ENCODE assay signal across 7 mouse cellular contexts in genomic region chr16:55934453-55935037, GRCm38 (mm10). TPM values are rescaled to one million over a fixed set of nuclear protein-coding genes. Genes with fewer than 3 reads are reported as not detected.
DNase-seq lines count a peak whose midpoint lies in the region; ATAC-seq lines count a peak whose summit lies in the region.

Gene Cep97, minus strand, starts transcription at chr16:55934855.

- peak; percentile 100 for ATAC-seq in intestine, embryonic 16.5 days
- ATAC-seq in midbrain, embryonic 11.5 days (ENCODE audit: low FRiP score) = peak; percentile 99

- no peak within 1 kb of the TSS for H3K27ac ChIP-seq in intestine, embryonic 16.5 days (ENCODE audit: low read length)
- peak within 1 kb of the TSS; percentile 32 for H3K27ac ChIP-seq in midbrain, embryonic 11.5 days (ENCODE audit: low read depth, low read length)

- H3K9me3 ChIP-seq in intestine, embryonic 16.5 days (ENCODE audit: control insufficient read depth, low read length) = no peaks in the 10 kb centered on the region
- H3K9me3 ChIP-seq in midbrain, embryonic 11.5 days (ENCODE audit: control insufficient read depth, low read length) = no peaks in the 10 kb centered on the region

- DNase-seq in adrenal gland, adult 2 months = peak; percentile 95
- peak; percentile 84 for DNase-seq in embryo, embryonic 11.5 days (ENCODE audit: low read depth, low spot score)
- peak; percentile 80 to 84 for DNase-seq in gastrocnemius, postnatal 36 days
- peak; percentile 92 to 94 for DNase-seq in left cerebral cortex, postnatal 36 days (ENCODE audit: low spot score in 2 of 2)
- peak; percentile 99 for DNase-seq in midbrain, embryonic 11.5 days (ENCODE audit: low spot score, missing footprints)
- DNase-seq in skeletal muscle tissue, adult 2 months (ENCODE audit: low read depth, low spot score) = peak; percentile 84

- H3K36me3 ChIP-seq in intestine, embryonic 16.5 days (ENCODE audit: control insufficient read depth, insufficient read depth, low read length) = no peaks in the 10 kb centered on the region
- H3K36me3 ChIP-seq in midbrain, embryonic 11.5 days (ENCODE audit: control insufficient read depth, insufficient read depth, low read length) = no peaks in the 10 kb centered on the region

- H3K4me2 ChIP-seq in intestine, embryonic 16.5 days (ENCODE audit: low read depth, low read length) = peak within 1 kb of the TSS; percentile 62
- H3K4me2 ChIP-seq in midbrain, embryonic 11.5 days = peak within 1 kb of the TSS; percentile 73

- intact Hi-C loops in gastrocnemius, postnatal 36 days (cut with DNase I) = no loop called here
- intact Hi-C loops in left cerebral cortex, postnatal 36 days (cut with DNase I) = loop anchor here (5.0 kb wide), 1 partner anchor 33 kb away; the partner anchor contains the start of gene Rpl24

- no peaks in the 10 kb centered on the region for H3K4me1 ChIP-seq in intestine, embryonic 16.5 days (ENCODE audit: control insufficient read depth, insufficient read depth, low read length)
- no peaks in the 10 kb centered on the region for H3K4me1 ChIP-seq in midbrain, embryonic 11.5 days (ENCODE audit: control insufficient read depth, insufficient read depth, low read length)

- peak within 1 kb of the TSS; percentile 71 for H3K4me3 ChIP-seq in intestine, embryonic 16.5 days (ENCODE audit: low read length)
- peak within 1 kb of the TSS; percentile 68 for H3K4me3 ChIP-seq in midbrain, embryonic 11.5 days (ENCODE audit: low read depth, low read length)

- no peaks in the 10 kb centered on the region for H3K27me3 ChIP-seq in intestine, embryonic 16.5 days (replicated peaks; ENCODE audit: control insufficient read depth, insufficient read depth, low read length)
- H3K27me3 ChIP-seq in midbrain, embryonic 11.5 days (ENCODE audit: control insufficient read depth, insufficient read depth, low read length) = no peaks in the 10 kb centered on the region

- WGBS in intestine, embryonic 16.5 days = under 1% methylated on average over 24 of the region's 24 CpGs
- WGBS in midbrain, embryonic 11.5 days = 0% methylated on average over 24 of the region's 24 CpGs

- peak within 1 kb of the TSS; percentile 70 for H3K9ac ChIP-seq in intestine, embryonic 16.5 days (ENCODE audit: low read depth, low read length)
- H3K9ac ChIP-seq in midbrain, embryonic 11.5 days (ENCODE audit: low read length) = peak within 1 kb of the TSS; percentile 81

RNA-seq across cellular contexts. Expression of gene Cep97, which starts in this region (rescaled TPM):
- total RNA-seq in adrenal gland, adult 2 months (2021) = 1 to 10 TPM; 6.1 to 9.3 TPM
- polyA plus RNA-seq in adrenal gland, adult 2 months (2012; rRNA removed) = 0.27 and 0.34 TPM in 2 replicates
- total RNA-seq in gastrocnemius, postnatal 36 days (2021) = 1 to 10 TPM; 4.4 to 5.1 TPM
- polyA plus RNA-seq in intestine, embryonic 16.5 days (2015; fragmentation: Nextera tagmentation; extraction: Ambion mirVana) = 4.7 and 5.8 TPM in 2 replicates
- 10 to 100 TPM; 11.3 to 14.7 TPM for total RNA-seq in left cerebral cortex, postnatal 36 days (2021)
- 18.3 and 19.7 TPM in 2 replicates for polyA plus RNA-seq in midbrain, embryonic 11.5 days (2014; fragmentation: Nextera tagmentation; extraction: Ambion mirVana)
